Mouse (Mus musculus): ENCODE data around the gene Cadps2. TPM values are rescaled to one million over a fixed set of nuclear protein-coding genes. Genes with fewer than 3 reads are reported as not detected.

Cadps2 gene
- total RNA-seq, 2 experiments from 2014 or later = 0.92 to 0.93 TPM

DNA sequence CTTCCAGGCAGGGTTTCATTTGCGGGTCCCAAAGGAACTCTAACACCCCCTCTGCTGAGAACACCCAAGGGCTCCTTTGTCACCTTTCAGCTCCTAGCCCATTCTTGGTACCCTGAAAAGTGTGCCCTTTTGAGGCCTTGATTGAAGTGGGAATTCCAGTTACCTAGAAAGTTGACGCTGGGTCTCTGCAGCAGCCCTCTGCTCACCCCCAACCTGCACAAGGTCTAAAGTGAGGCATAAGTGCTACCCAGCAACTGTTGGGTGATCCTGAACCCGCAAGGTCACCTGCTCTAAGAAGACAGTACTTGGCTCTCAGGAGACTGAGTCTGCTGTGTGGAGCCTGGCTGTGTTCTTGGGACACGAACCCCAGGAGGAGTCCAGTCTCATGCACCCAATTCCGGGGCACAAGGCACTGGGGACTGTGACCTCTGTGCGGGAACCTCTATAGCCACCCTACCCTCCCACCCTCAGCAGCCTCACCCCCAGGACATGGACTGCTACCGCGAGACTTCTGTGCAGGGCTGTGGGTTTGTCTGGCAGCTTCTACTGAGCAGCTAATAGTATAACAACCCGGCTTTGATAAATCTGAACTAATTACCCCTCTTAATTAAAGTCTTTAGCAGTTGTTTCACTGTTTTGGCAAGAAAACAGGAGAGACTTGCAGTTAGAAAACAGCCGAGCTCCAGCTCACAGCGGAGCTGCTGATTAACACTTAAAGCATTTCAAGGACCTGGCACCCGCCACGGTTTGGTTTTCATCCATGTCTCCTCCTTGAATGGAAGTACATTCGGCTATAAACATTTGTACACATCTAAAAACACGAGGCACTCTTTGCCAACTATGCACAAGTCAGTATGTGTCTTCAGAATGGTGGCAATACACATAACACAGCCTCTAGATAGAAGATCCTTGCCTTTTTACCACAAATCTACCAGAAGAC is 595.1 kb downstream of the Cadps2 start:
- no peak for ATAC-seq (replicated peaks; ENCODE audit: poor library complexity, severe bottlenecking)

Other genes with a start within 250 kb of the Cadps2 start
- not detected in 2 replicates for gene Rnf133, start 189.1 kb downstream of the Cadps2 start, total RNA-seq (2014; fragmentation: Nextera tagmentation)
- gene Rnf133, start 189.1 kb downstream of the Cadps2 start, total RNA-seq (2017) = not detected in 2 replicates
- gene Rnf148, start 184.3 kb downstream of the Cadps2 start, total RNA-seq (2014; fragmentation: Nextera tagmentation) = not detected in 2 replicates
- gene Rnf148, start 184.3 kb downstream of the Cadps2 start, total RNA-seq (2017) = not detected in 2 replicates
- not detected in 2 replicates for gene Tas2r118, start 130.6 kb upstream of the Cadps2 start, total RNA-seq (2014; fragmentation: Nextera tagmentation)
- not detected in 2 replicates for gene Tas2r118, start 130.6 kb upstream of the Cadps2 start, total RNA-seq (2017)

Data from granulocyte monocyte progenitor cell, adult 5-6 weeks (primary cell).